Mouse (Mus musculus) testis, adult 2 months (tissue): ENCODE data around the gene Dok4.

Experiments used
- CTCF ChIP-seq: fragments of 200-500 bp; IDR thresholded peaks from 2 replicates; pipeline ENCODE4 v1.5.1; 2012; ENCODE audit warnings: low read depth, mild to moderate bottlenecking, inconsistent platforms, low read length, moderate library complexity; ENCODE audit not compliant: control insufficient read depth, insufficient read depth, insufficient replicate concordance
- POLR2A ChIP-seq: fragments of 200-500 bp; IDR thresholded peaks from 2 replicates; pipeline ENCODE4 v1.6.1; 2012; ENCODE audit warnings: low read depth, mild to moderate bottlenecking, inconsistent platforms, low read length, moderate library complexity; ENCODE audit not compliant: control insufficient read depth

- TF ChIP-seq POLR2A: no peak
- TF ChIP-seq CTCF: no peak
Observed at GRCm38 (mm10) chr8:94814556-94814955, 61.6 kb downstream of the Dok4 start.
